Mouse (Mus musculus) limb, embryonic 15.5 days (tissue): ENCODE results near the gene Chfr. TPM values are rescaled to one million over a fixed set of nuclear protein-coding genes. Genes with fewer than 3 reads are reported as not detected.

Experiments
- ATAC-seq: fragments of 200-750 bp; cut with Nextera tagmentation; 2 replicates; pipeline ENCODE4 v1.8.0; 2017; ENCODE audit warnings: low read depth, moderate TSS enrichment; ENCODE audit not compliant: insufficient number of reproducible peaks, low FRiP score, low TSS enrichment
- H3K27ac ChIP-seq: fragments of 300-500 bp; sonication (generic); 2 replicates; pipeline ENCODE4 v1.5.1; 2015; ENCODE audit warnings: moderate library complexity, mild to moderate bottlenecking, inconsistent platforms
- H3K27me3 ChIP-seq: fragments of 300-500 bp; sonication (generic); 2 replicates; pipeline ENCODE4 v1.6.1; 2015; ENCODE audit warnings: inconsistent platforms
- H3K36me3 ChIP-seq: fragments of 300-500 bp; sonication (generic); 2 replicates; pipeline ENCODE4 v1.6.1; 2015; ENCODE audit warnings: inconsistent platforms
- H3K4me1 ChIP-seq: fragments of 300-500 bp; sonication (generic); 2 replicates; pipeline ENCODE4 v1.6.1; 2015; ENCODE audit warnings: inconsistent platforms
- H3K4me2 ChIP-seq: fragments of 300-500 bp; sonication (generic); 2 replicates; pipeline ENCODE4 v1.6.1; 2015; ENCODE audit warnings: mild to moderate bottlenecking, inconsistent platforms
- H3K4me3 ChIP-seq: fragments of 300-500 bp; sonication (generic); 2 replicates; pipeline ENCODE4 v1.5.1; 2015; ENCODE audit warnings: mild to moderate bottlenecking, inconsistent platforms
- H3K9ac ChIP-seq: fragments of 300-500 bp; sonication (generic); 2 replicates; pipeline ENCODE4 v1.6.1; 2015; ENCODE audit warnings: inconsistent platforms
- H3K9me3 ChIP-seq: fragments of 300-500 bp; sonication (generic); 2 replicates; pipeline ENCODE4 v1.6.1; 2016; ENCODE audit warnings: inconsistent platforms
- WGBS: fragments of 180-500 bp; shearing (Covaris S2); methylation state at CpG from one replicate; pipeline ENCODE4 v1.1.7; 2015; 5-methylcytosine and 5-hydroxymethylcytosine counted together
- polyA plus RNA-seq: library from polyadenylated mRNA; unstranded; fragments of >200 nt; fragmentation: Nextera tagmentation; extraction: Ambion mirVana; gene quantifications from 2 replicates; pipeline ENCODE4 v1.2.1, GENCODE M21; 2015

Gene Chfr
- polyA plus RNA-seq, 1 experiment from 2014 or later = 35.0 TPM

DNA sequence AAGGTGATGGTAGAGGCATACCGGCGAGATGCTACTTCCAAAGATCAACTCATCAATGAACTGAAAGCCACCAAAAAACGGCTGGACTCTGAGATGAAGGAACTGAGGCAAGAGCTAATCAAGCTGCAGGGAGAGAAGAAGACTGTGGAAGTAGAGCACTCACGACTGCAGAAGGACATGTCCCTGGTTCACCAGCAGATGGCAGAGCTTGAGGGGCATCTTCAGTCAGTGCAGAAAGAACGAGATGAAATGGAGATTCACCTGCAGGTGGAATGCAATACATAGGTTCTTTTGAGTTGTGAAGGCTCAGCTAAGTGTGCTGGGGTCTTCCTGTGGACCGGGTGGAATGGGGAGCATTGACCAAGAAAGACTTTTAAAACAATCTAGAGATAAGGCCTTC, 69.1 kb downstream of the Chfr start:
- Histone ChIP-seq H3K27ac (no peak overlapping the region), H3K4me1 (no peaks in the 10 kb centered on the region), H3K27me3 (no peaks in the 10 kb centered on the region), H3K36me3 (peaks cover 93% of the 10 kb centered on the region), H3K4me2 (no peak overlapping the region), H3K4me3 (no peak overlapping the region), H3K9me3 (no peaks in the 10 kb centered on the region), H3K9ac (no peak overlapping the region)
- ATAC-seq = no peak
- WGBS = 81% methylated on average over 6 of the region's 6 CpGs

DNA sequence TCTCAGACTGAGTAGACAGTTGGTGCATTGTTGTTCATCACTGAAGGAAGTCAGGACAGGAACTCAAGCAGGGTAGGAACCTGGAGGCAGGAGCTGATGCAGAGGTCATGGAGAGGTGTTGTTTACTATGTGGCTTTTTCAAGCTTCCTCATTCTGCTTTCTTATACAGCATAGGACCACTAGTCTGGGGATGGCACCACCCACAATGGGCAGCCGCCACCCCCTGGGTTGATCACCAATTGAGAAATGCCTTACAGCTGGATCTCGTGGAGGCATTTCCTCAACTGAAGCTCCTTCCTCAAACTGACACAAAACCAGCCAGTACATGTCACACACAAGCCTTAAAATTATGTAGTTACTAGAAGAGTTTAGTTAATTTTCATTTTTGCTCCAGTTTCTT, 75.7 kb downstream of the Chfr start:
- Histone ChIP-seq H3K4me3 (no peak overlapping the region), H3K27me3 (no peaks in the 10 kb centered on the region), H3K9me3 (no peaks in the 10 kb centered on the region), H3K27ac (no peak overlapping the region), H3K4me1 (no peaks in the 10 kb centered on the region), H3K36me3 (peaks cover 94% of the 10 kb centered on the region), H3K9ac (no peak overlapping the region), H3K4me2 (no peak overlapping the region)
- ATAC-seq = no peak
- WGBS = 79% methylated on average over 2 of the region's 2 CpGs

DNA sequence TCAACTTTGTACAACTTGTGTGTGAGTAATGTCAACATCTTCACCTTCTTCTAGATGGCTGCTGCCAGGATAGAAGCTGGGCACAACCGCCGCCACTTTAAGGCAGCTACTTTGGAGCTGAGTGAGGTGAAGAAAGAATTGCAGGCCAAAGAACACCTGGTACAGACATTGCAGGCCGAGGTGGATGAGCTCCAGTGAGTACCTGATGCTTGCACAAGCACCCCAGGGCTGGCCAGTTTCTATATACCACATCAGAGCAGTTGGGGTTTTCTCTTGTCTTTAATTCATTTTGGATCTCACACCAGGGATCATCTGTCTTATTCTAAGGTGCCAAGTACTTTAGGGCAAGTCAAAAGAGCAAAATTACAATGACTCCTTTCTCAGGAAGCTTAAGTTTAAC, 81.1 kb downstream of the Chfr start:
- Histone ChIP-seq H3K4me3 (no peak overlapping the region), H3K4me2 (no peak overlapping the region), H3K9me3 (no peaks in the 10 kb centered on the region), H3K27ac (no peak overlapping the region), H3K9ac (no peak overlapping the region), H3K27me3 (no peaks in the 10 kb centered on the region), H3K36me3 (peaks cover 96% of the 10 kb centered on the region), H3K4me1 (no peaks in the 10 kb centered on the region)
- 91% methylated on average over 3 of the region's 3 CpGs for WGBS
- no peak for ATAC-seq

DNA sequence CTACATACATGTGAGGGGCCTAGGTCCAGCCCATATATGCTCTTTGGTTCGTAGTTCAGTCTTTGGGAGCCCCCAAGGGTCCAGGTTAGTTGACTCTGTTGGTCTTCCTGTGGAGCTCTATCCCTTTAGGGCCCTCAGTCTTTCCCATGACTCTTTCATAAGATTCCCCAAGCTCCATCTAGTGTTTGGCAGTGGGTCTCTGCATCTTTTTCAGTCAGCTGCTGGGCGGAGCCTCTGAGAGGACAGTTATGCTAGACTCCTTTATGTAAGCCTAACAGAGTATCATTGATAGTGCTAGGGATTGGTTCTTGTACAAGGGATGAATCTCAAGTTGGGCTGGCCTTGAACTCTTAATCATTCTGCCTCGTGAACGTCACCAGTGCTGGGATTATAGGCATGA, 84.7 kb downstream of the Chfr start:
- H3K36me3 ChIP-seq = peaks cover 89% of the 10 kb centered on the region
- no peak overlapping the region for H3K9ac ChIP-seq
- no peaks in the 10 kb centered on the region for H3K9me3 ChIP-seq
- no peaks in the 10 kb centered on the region for H3K4me1 ChIP-seq
- WGBS = 94% methylated on average over 4 of the region's 4 CpGs
- no peak overlapping the region for H3K4me3 ChIP-seq
- no peak overlapping the region for H3K4me2 ChIP-seq
- no peak overlapping the region for H3K27ac ChIP-seq
- no peaks in the 10 kb centered on the region for H3K27me3 ChIP-seq
- no peak for ATAC-seq

Other genes starting within 250 kb of the Chfr start
- gene Gm15446, start 212.4 kb upstream of the Chfr start, polyA plus RNA-seq = 0.57 and 0.84 TPM in 2 replicates
- 18.0 and 20.4 TPM in 2 replicates for gene Zfp932, start 139.3 kb upstream of the Chfr start, polyA plus RNA-seq
- gene Gm17655, start 63.3 kb upstream of the Chfr start, polyA plus RNA-seq = 2.4 and 3.2 TPM in 2 replicates
- gene Gm35315, start 41.4 kb upstream of the Chfr start, polyA plus RNA-seq = 1.2 and 1.3 TPM in 2 replicates
- 1.2 and 2.5 TPM in 2 replicates for gene Plcxd1, start 35.9 kb upstream of the Chfr start, polyA plus RNA-seq
- 33.2 and 33.9 TPM in 2 replicates for gene Gtpbp6, start 27.6 kb upstream of the Chfr start, polyA plus RNA-seq
- gene Zfp605, start 25.8 kb upstream of the Chfr start, polyA plus RNA-seq = 4.8 and 4.9 TPM in 2 replicates
- gene Golga3, start 40.9 kb downstream of the Chfr start, polyA plus RNA-seq = 25.5 and 27.5 TPM in 2 replicates
- gene Ankle2, start 95.2 kb downstream of the Chfr start, polyA plus RNA-seq = 23.2 and 29.7 TPM in 2 replicates
- gene Pgam5, start 134.1 kb downstream of the Chfr start, polyA plus RNA-seq = 61.0 and 61.4 TPM in 2 replicates
- 5.2 and 6.4 TPM in 2 replicates for gene Pxmp2, start 150.3 kb downstream of the Chfr start, polyA plus RNA-seq
- gene Pole, start 150.5 kb downstream of the Chfr start, polyA plus RNA-seq = 20.5 and 21.7 TPM in 2 replicates
- gene P2rx2, start 207.4 kb downstream of the Chfr start, polyA plus RNA-seq = 1.2 and 1.4 TPM in 2 replicates
- not detected in 2 replicates for gene Lrcol1, start 208.9 kb downstream of the Chfr start, polyA plus RNA-seq